Mouse (Mus musculus) spleen, adult 18-20 months (tissue): Measurements from ENCODE around the gene Dctn2.

Experiments
- DNase-seq, 2 experiments: peaks; one replicate each; pipeline ENCODE4 v3.0.0; 2022; ENCODE audit warnings: mixed read lengths in 2 of 2

The Dctn2 gene

GRCm38 (mm10) chr10:127318009-127318408, 51.8 kb downstream of the Dctn2 start:
- DNase-seq, result no peak

GRCm38 (mm10) chr10:127319969-127320368, 53.8 kb downstream of the Dctn2 start:
- no peak for DNase-seq

- DNase-seq, result peak in 1 of 2 experiments; percentile 35
Observed at GRCm38 (mm10) chr10:127321621-127322020, 55.5 kb downstream of the Dctn2 start, which contains the start of gene Arhgap9. Gene Arhgap9 (plus strand): TSS chr10:127321964.

GRCm38 (mm10) chr10:127322178-127322577, 56.0 kb downstream of the Dctn2 start:
- DNase-seq, result peak in 1 of 2 experiments; percentile 40

- DNase-seq, result no peak
Observed at GRCm38 (mm10) chr10:127322669-127323068, 56.5 kb downstream of the Dctn2 start.

GRCm38 (mm10) chr10:127323131-127323855, 57.1 kb downstream of the Dctn2 start:
- peak; percentile 71 to 73 for DNase-seq

GRCm38 (mm10) chr10:127324495-127324894, 58.3 kb downstream of the Dctn2 start:
- DNase-seq, result peak; percentile 75 to 80

GRCm38 (mm10) chr10:127325454-127326016, 59.4 kb downstream of the Dctn2 start:
- DNase-seq, result no peak

GRCm38 (mm10) chr10:127326017-127326801, 60.0 kb downstream of the Dctn2 start:
- DNase-seq, result peak in 1 of 2 experiments; percentile 38

GRCm38 (mm10) chr10:127326828-127327227, 60.7 kb downstream of the Dctn2 start:
- DNase-seq, result no peak

GRCm38 (mm10) chr10:127327461-127328145, 61.4 kb downstream of the Dctn2 start:
- no peak for DNase-seq

- DNase-seq, result no peak
Observed at GRCm38 (mm10) chr10:127330212-127330611, 64.0 kb downstream of the Dctn2 start.
